Mouse (Mus musculus) heart, postnatal 4 days (tissue): ENCODE measurements around the gene Pdgfa. TPM values are rescaled to one million over a fixed set of nuclear protein-coding genes. Genes with fewer than 3 reads are reported as not detected.

Experiments
- DNase-seq: peaks from one replicate; pipeline ENCODE4 v3.0.0; 2021
- total RNA-seq, 2 experiments: library from RNA; stranded (reverse); gene quantifications; 2 replicates each; pipeline ENCODE4 v1.2.3; 2021

Gene Pdgfa
- total RNA-seq, 2 experiments from 2014 or later, result 54.5 to 59.3 TPM

GRCm38 (mm10) chr5:138953986-138954385 lies 43.2 kb downstream of the Pdgfa start:
- no peak for DNase-seq

- DNase-seq, result no peak
Observed at GRCm38 (mm10) chr5:138952969-138953368, 44.2 kb downstream of the Pdgfa start.

- no peak for DNase-seq
Observed at GRCm38 (mm10) chr5:138951305-138951704, 45.9 kb downstream of the Pdgfa start.

GRCm38 (mm10) chr5:138949165-138949564 lies 48.0 kb downstream of the Pdgfa start:
- DNase-seq, result no peak

- DNase-seq, result peak; percentile 91
Observed at GRCm38 (mm10) chr5:138948031-138948980, 48.9 kb downstream of the Pdgfa start.

- DNase-seq, result no peak
Observed at GRCm38 (mm10) chr5:138947487-138947886, 49.7 kb downstream of the Pdgfa start.

GRCm38 (mm10) chr5:138946931-138947330 lies 50.2 kb downstream of the Pdgfa start:
- no peak for DNase-seq

GRCm38 (mm10) chr5:138945011-138945410 lies 52.2 kb downstream of the Pdgfa start:
- no peak for DNase-seq

GRCm38 (mm10) chr5:138944551-138944950 lies 52.6 kb downstream of the Pdgfa start:
- no peak for DNase-seq

- DNase-seq, result no peak
Observed at GRCm38 (mm10) chr5:138941842-138942241, 55.3 kb downstream of the Pdgfa start.

- no peak for DNase-seq
Observed at GRCm38 (mm10) chr5:138940576-138940975, 56.6 kb downstream of the Pdgfa start.

- no peak for DNase-seq
Observed at GRCm38 (mm10) chr5:138938572-138939163, 58.5 kb downstream of the Pdgfa start.

- DNase-seq, result no peak
Observed at GRCm38 (mm10) chr5:138936399-138937089, 60.6 kb downstream of the Pdgfa start.

- DNase-seq, result no peak
Observed at GRCm38 (mm10) chr5:138934540-138934939, 62.6 kb downstream of the Pdgfa start.

GRCm38 (mm10) chr5:138932460-138933432 lies 64.4 kb downstream of the Pdgfa start:
- DNase-seq, result no peak

GRCm38 (mm10) chr5:138931836-138932235 lies 65.3 kb downstream of the Pdgfa start:
- DNase-seq, result no peak

- no peak for DNase-seq
Observed at GRCm38 (mm10) chr5:138929879-138930507, 67.2 kb downstream of the Pdgfa start.
